Mouse (Mus musculus) olfactory bulb, adult 2 months (tissue): ENCODE data around the gene Slc45a3.

ENCODE experiments used
- CTCF ChIP-seq: fragments of 200-500 bp; IDR thresholded peaks from 2 replicates; pipeline ENCODE4 v1.5.1; 2012; ENCODE audit warnings: low read depth, mild to moderate bottlenecking, low read length, moderate library complexity; ENCODE audit not compliant: insufficient read depth
- POLR2A ChIP-seq: fragments of 200-500 bp; IDR thresholded peaks from 2 replicates; pipeline ENCODE4 v1.6.1; 2012; ENCODE audit warnings: mild to moderate bottlenecking, low read depth, low read length, moderate library complexity; ENCODE audit not compliant: insufficient read depth

GRCm38 (mm10) chr1:132001880-132002330 lies 39.1 kb downstream of the Slc45a3 start:
- TF ChIP-seq POLR2A: no peak
- TF ChIP-seq CTCF: no peak
